Mouse (Mus musculus) granulocyte monocyte progenitor cell, adult 5-6 weeks (primary cell): ENCODE results near the gene Gzf1. TPM values are rescaled to one million over a fixed set of nuclear protein-coding genes. Genes with fewer than 3 reads are reported as not detected.

Experiments
- ATAC-seq: replicated peaks from 2 replicates; pipeline ENCODE4 v1.8.0; 2016; ENCODE audit warnings: mild to moderate bottlenecking, moderate TSS enrichment, inconsistent platforms; ENCODE audit not compliant: poor library complexity, severe bottlenecking
- total RNA-seq, 2 experiments: library from RNA; stranded (forward) in 1 of 2; stranded (reverse) in 1 of 2; fragments of 200-712, 200-1000 nt in 1 of 2; fragments of >200 nt in 1 of 2; fragmentation: Nextera tagmentation in 1 of 2; gene quantifications; 2 replicates each; pipeline ENCODE4 v1.2.3; 2014 to 2017

The Gzf1 gene
- total RNA-seq (2014; fragmentation: Nextera tagmentation) (11.2 and 15.5 TPM in 2 replicates), total RNA-seq (2017) (18.9 and 19.9 TPM in 2 replicates)

DNA sequence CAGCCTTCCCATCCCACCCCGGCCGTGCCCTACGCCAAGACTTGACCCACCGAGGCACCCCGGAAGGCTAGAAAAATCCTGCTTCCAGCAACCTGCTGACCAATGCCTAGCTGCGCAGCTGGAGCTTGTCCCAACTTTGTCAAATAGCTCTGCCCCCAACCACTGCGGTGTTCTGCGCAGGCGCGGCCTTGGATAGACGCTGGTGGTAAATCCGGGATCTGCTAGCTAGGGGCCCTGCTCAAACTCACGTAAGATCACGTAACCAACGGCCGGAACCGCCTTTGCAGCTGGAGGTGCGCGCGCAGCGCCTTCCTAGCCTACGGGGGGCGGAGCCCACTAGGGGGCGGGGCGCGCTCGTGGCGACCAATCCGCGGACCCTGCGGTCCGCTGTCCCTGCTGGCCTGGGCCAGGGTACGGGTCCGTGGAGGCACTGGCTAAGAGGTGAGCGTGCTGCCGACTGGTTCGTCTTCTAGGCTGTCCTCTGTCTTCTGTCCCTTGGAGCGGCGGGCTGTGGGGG lies at the start of gene Gzf1:
TSS of gene Gzf1 (plus strand) at position 249 of the 517 bp plus-strand sequence.
- peak; percentile 76 for ATAC-seq

DNA sequence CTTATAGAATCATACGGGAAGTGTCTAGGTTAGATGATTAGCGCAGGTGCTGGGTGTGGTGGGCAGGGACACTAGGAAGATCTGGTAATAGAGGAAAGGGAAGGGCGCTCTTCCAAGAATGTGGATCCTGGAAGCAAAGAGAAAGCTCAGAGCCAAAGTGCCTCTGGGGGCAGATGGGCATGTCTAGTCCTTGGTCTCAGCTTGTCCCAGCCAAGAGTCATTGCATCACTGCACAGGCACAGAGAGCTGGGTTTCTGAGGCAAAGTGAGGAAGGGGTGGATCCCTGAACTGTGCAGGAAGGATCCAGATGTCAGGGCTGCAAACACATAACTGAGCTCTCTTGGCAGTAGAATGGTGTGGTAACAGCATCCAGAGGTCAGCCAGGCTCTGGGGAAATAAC lies 49.2 kb upstream of the Gzf1 start:
- ATAC-seq, result peak; percentile 74

DNA sequence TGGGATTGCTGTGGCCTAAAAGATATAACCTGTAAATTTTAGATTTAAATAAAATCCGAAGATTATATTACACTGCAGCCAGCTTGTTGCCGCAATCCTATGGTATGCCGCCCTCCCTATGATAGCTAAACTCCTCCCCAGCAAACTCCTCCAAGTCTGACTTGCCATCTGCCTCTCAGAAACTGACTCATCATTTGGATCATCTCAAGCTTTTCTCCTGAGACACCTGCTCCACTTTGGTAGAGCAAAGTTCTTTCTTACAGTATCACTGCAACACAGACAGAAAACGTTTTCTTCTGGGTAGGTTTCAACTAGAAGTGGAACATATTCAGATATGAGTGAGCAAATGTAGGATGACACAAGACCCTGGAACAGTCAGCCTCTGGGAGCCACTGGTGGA lies 46.4 kb upstream of the Gzf1 start:
- no peak for ATAC-seq

DNA sequence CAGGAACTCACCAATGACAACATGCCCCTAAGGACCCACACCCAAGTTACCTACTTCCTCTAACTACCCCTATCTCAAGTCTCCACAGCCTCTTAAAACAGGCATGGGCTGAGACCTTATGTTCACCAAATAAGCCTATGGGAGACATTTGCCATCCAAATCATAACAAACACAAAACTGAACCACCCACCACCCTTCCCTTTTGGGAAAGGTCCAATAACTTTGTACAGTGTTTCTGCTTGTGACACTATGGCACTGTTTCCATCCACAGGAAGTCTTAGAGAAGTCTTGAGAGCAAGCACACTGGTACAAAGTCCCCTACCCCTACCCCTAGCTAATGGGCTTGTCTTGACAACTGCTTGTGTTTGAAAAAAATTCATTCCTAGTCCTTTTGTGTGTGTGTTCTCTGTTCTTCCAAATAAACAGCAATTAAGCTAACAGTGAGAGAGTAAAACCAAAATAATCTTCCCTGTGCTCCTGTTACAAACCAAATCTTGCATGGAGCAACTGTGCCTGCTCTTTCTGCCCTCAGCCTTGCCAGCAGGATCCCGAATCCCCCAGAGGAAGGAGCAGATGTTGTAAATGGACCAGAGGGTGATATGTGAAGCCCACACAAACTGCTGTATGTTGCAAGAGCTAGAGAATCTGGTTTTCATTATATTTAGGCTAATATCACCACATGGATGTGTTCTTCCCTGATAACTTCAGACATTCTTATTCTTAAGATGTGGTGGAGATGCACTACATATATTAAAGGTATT lies 38.0 kb upstream of the Gzf1 start:
- ATAC-seq, result no peak

DNA sequence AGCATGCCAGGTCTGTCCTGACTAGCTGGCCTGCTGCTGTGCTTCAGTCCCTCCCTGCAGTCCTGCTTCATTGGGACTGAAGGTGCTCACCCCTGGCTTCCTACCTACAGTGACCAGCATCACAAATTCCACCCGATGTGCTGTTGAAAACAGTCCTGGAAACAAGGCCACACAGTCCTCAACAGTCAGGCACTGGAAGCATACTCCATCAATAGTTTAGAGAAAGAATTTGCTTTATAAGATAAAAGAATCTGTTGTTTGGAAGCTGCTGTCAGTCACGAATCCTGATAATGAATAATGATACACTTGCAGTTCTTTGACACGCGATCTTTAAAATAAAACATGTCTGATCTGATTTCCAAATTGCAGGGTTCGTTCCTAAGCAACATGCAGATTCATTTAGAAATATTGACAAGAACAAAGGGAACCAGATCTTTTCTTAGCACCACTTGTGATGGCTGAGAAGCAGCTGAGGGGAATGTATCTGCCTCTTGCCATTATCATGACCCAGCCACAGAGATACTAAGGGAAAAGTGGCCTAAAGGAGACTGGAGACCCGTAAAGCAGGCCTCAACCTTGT lies 36.3 kb upstream of the Gzf1 start:
- ATAC-seq, result no peak

DNA sequence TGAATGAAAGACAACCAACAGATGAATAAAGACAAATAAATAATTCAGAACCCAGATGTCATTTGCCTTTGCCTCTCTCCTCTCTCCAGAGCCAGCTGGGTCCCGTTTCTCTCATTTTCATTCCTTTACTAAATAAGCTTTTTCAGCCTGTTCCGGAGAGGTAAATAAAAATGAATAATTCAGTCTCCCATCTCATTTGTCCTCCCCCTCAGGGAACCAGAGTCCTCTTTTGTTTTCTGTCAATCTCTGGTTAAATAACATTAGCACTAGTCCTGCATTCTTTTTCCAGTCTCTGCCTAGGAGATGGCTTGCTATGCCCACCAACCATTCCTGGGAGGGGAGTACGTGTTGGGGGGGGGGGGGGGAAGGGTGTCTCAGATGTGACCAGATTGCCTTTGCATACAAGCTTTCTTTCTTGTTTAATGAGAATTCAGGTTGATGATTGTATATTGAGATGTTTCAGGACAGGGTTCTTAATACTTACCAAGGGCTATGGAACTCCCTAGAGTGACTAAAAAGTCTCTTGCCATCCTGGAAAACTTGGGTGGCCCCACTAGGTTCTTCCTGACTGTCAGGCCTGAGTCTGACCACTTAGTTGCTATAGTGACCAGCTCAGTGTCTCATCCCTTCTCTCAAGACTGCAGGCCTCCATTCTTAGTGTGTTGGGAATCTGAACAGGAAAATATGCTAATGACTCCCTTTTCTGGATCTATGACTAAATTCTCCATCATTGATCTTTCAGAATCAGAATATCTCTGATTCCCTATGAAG lies 30.1 kb upstream of the Gzf1 start:
- ATAC-seq, result no peak

DNA sequence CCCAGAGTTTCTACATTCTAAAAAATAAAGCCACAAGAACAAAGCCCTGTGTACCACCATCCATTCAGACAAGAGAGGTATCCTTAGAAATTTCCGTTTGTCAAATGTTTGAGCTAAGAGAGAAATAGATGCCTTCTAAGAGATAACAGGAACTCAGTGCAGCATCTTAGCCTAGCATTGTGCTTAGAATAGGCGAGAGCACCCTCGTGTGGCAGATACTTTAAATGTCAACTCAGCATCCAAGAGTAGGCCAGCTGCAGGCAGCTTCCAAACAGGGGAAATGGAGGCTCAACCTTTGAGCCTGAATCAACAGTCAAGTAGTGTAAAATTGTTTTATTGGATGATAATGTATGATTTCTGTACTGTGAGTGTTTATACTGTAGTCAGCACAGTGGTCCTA lies 25.9 kb upstream of the Gzf1 start:
- ATAC-seq, result peak; percentile 98

DNA sequence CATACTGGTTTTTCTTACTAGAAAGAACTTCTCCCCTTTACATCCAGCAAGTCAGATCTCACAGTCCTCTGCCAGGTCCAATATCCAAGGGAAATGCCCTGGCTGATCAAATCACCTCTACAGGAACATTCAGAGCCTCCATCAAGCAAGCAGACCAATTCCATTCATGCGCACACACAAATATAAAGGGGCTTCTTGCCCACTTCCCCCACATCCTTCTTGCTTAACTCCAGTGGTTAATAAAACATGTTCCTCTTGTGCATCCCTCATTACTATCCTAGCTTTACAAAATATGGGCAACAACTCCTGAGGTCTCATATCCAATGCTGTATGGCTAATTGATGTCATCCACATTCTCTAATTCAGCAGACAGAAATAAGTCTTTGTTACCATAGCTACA lies 17.4 kb upstream of the Gzf1 start:
- ATAC-seq, result peak; percentile 75

DNA sequence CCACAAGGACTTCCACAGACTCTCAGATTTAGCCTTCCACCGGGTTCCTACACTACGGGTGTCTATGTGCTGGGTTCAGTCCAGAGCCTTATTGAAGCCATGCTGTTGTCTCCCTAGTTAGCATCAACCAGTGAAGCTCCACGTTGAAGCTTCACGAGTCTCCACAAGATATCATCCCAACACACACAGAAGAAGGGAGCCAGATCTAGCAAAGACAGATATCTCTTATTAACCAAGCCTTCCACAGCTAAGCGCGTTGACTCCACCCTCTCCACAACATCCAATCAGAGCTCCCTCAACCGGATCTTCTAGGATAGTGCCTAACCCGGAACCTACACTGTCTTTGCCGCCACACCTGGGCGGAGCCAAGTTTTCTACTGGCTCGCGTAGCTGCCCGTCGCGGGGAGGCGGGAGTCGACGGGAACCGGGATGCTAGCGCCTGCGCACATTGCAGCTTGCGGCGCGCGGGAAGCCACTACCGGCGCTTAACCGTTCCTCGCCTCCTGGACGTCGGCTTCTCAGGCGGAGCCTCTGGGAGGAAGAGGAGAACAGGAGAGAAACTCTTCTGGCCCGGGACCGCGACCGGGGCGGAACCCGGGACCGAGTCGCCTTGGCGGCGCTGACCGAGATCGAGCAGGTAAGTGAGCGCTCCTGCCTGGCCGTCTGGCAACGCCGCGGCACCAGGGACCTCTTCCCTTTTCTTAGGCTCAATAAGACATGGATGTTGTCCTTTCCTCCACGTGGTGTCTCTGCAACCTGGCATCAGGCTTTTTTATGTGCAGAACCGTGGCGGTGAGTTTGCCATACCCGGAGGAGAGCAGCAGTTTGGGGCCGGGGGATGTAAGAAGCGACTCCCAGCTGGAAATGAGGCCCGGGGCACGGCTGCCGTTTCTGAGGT lies 8.4 kb upstream of the Gzf1 start, which contains the start of gene Nxt1:
TSS of gene Nxt1 (plus strand) at position 403 of the 898 bp plus-strand sequence.
- peak; percentile 93 for ATAC-seq

DNA sequence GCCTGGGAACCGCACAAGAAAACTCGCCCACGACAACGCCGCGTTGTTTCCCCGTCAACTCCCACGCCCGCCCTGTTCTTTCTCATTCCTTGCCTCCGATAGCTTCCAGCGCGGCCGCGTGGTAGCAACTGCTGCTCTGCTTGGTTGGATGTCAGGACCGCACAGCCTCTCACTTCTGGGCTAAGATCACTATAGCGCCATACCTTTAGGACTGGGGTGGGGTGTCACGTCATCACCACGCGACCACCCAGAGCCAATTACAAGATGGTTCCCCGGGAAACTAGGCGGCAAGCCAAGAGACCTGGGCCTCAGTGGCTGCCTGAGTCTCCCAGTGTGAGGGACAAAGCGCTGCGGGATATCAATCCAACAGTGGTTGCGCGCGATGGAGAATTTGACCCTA lies 3.0 kb upstream of the Gzf1 start:
- ATAC-seq, result no peak

DNA sequence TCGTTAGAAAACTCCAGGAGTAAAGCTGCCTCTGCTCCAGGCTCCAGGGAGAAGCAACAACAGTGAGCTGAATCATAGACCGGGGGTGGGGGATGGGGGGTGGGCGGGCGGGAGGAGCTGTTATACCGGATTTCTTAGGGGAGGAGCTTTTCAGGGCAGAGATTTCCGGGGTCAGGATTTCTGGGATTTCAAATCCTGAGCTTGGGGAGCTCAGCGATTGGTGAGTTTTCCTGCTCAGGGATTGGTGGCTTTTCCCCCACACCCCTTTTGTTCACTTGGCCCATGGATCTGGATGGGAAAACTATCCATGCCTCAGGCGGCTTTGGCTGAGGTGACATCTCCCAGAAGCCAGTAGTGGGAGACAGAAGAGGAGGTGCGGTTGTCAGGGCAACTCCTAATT lies 1.5 kb upstream of the Gzf1 start:
- ATAC-seq, result no peak

DNA sequence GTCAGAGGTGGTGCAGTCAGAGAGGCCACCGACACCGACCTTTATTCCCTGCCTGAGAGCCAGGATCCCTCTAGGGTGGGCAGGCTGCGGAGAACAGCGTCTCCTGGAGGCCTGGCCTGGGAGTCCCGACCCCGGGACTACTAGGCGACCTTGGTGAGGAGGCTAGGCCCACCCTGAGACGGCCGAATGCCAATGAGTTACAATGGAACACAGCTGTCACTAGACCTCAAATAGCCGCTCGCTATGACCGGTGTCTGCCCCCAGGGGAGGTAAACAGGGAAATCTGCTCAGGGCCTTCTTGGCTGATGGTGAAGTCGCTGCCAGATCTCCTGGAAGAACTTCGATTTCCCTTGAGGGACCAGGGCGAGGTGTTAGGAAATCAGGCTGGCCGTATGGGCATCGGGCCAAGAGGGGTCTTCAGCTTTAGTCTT lies 653 bp downstream of the Gzf1 start:
- peak; percentile 36 for ATAC-seq

DNA sequence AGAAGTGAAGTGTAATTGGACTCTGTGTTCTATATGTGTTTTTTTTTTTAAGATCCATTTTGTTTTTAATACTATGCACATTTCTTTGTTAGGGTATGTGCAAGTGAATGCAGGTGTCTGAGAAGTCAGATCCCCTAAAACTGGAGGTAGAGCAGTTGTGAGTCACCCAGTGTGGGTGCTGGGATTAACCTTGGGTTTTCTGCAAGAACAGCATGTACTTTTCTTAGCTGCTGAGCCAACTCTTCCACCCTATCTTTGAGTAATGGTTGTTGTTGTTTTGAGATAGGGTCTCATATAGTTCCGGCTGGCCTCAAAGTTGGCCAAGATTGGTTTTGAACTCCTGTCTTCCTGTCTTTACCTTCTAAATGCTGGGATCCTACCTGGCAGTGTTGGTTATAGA lies 2.2 kb downstream of the Gzf1 start:
- no peak for ATAC-seq

DNA sequence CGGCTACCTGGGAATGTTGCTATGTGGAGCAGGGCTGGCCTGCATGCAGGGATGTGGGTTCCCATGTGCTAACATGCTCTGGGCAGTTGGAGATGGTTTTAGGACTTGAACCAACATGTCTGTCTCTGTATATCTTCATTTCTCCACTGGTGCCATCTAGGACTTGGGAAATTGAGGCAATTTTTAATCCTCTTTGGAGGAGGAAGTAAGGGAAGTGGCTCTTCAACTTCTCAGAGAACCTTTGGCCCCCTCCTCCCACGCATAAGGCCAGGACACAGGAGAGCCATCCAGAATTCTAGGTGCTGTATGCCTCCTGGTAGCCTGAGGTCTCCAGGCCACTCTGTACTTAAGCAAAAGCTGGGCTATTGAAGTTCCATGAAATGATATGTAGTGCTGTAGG lies 4.1 kb downstream of the Gzf1 start:
- ATAC-seq, result no peak

DNA sequence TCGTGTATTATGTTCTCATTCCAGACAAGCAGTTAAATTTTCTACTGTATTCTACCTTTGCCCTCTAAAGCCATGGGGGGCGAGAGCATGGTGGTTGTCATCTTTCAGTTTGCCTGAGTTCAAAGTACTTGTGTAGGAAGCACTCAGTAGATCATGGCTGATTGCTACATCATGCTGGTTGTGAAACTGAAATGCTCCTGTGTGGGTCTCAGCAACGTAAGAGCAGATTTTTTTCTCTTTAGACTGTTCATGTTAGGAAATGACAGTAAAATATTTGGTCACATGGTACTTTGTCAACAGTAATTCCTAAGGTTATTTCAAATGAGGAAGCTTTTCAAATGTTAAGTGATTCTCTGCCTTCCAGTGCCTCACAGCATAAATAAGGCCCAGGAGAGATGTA lies 4.9 kb downstream of the Gzf1 start:
- ATAC-seq, result peak; percentile 62

DNA sequence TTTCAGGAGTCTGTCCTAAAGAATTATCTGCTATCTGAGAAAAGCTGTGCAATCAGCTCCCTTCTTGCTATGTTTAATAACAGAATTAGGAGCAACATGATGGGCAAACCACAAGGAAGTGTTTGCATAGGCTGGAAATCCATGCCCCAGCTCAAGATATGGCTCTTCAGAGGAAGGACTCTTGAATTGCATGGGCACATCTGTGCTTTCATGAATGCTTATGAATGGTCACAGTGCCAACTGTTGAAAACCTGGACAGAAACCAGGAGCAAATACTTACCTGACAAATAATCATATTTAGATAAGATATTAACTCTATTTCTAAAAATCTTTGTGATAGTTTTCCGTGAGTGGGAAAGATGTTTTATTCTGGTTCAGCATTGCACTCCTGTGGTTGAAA lies 6.0 kb downstream of the Gzf1 start:
- ATAC-seq, result no peak

DNA sequence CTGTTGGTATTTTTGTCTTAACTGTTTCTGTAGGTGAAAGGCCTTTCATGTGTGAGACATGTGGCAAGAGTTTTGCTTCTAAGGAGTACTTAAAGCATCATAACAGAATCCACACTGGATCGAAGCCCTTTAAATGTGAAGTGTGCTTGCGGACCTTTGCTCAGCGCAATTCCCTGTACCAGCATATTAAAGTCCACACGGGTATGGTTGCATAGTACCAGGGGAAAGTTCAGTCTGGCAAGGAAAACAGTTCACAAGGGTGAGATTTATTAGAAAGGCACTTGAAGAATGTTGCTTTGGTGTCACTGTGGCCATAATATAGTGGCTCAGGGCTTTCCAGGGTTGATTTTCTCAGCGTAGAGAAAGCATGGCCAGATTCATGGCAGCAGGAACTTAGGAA lies 7.1 kb downstream of the Gzf1 start:
- ATAC-seq, result no peak

DNA sequence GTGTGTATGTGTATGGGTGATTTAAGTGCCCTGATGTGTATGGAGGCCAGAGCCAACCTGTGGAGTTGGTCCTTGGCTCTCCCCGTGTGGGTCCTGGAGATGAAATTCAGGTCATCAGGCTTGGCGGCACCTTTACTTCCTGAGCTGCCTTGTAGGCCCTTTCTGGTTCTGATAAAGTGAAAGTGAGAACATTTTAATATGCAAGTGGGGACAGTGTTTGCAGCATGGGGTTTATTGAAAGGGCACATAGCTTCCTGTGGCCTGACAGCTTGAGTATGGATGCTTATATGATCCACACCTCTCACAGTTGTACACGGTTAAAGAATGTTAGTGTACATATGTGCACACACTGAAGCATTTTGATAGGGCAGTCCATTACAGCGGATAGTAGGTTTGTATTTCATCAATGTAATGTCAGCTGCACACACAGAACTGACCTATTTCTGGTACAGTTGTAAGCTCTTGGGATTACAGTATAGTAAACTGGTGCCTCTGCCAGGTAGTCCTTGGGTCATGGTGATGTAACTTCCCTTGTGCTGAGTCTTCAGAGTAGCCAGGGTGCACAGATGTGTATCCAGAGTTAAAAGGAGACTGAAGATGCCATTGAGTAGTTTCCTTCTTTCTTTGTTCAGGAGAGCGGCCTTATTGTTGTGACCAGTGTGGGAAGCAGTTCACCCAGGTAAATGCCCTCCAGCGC lies 8.8 kb downstream of the Gzf1 start:
- ATAC-seq, result no peak

DNA sequence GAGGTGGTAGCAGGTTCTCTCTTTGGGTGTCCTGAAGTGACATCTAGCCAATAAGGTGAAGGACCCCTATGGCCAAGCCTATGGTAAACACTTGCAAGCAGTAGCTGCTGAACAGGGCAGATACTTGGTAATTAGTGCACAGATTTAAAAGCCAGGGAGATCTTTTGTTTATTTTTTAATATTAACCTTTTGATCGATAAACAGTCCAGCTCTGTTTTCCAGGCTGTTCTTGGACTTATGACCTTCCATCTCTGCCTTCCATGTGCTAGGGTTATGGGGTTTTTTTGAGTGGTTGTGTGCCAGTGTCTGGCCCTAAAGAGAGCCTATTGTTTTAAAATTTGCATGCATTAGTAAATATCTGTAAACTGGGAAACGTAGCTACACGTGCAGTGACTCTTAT lies 9.5 kb downstream of the Gzf1 start:
- no peak for ATAC-seq
